Mouse (Mus musculus) limb, embryonic 14.5 days (tissue): ENCODE data around the gene Msi2. TPM values are rescaled to one million over a fixed set of nuclear protein-coding genes. Genes with fewer than 3 reads are reported as not detected.

ENCODE experiments used
- ATAC-seq: fragments of 200-750 bp; cut with Nextera tagmentation; 2 replicates; pipeline ENCODE4 v1.8.0; 2017; ENCODE audit warnings: low read depth, moderate number of reproducible peaks, moderate TSS enrichment; ENCODE audit not compliant: low FRiP score
- DNase-seq: peaks from one replicate; pipeline ENCODE4 v3.0.0-alpha.2; 2015; ENCODE audit warnings: low spot score
- H3K27ac ChIP-seq: fragments of 300-500 bp; sonication (generic); replicated peaks from 2 replicates; pipeline ENCODE4 v1.5.1; 2014; ENCODE audit warnings: low read depth, mild to moderate bottlenecking, low read length, moderate library complexity, mixed read lengths
- H3K27me3 ChIP-seq: fragments of 300-500 bp; sonication (generic); 2 replicates; pipeline ENCODE4 v1.6.1; 2014; ENCODE audit warnings: low read length, mixed read lengths; ENCODE audit not compliant: control insufficient read depth, insufficient read depth
- H3K36me3 ChIP-seq: fragments of 300-500 bp; sonication (generic); 2 replicates; pipeline ENCODE4 v1.6.1; 2014; ENCODE audit warnings: mild to moderate bottlenecking, low read length, moderate library complexity, mixed read lengths; ENCODE audit not compliant: control insufficient read depth, insufficient read depth
- H3K4me1 ChIP-seq: fragments of 300-500 bp; sonication (generic); 2 replicates; pipeline ENCODE4 v1.6.1; 2014; ENCODE audit warnings: antibody characterized with exemption, low read length, mixed read lengths; ENCODE audit not compliant: control insufficient read depth, insufficient read depth
- H3K4me2 ChIP-seq: fragments of 300-500 bp; sonication (generic); replicated peaks from 2 replicates; pipeline ENCODE4 v1.6.1; 2014; ENCODE audit warnings: low read depth, mild to moderate bottlenecking, low read length, moderate library complexity; ENCODE audit not compliant: severe bottlenecking
- H3K4me3 ChIP-seq: fragments of 300-500 bp; sonication (generic); replicated peaks from 2 replicates; pipeline ENCODE4 v1.5.1; 2014; ENCODE audit warnings: low read length
- H3K9ac ChIP-seq: fragments of 300-500 bp; sonication (generic); 2 replicates; pipeline ENCODE4 v1.6.1; 2014; ENCODE audit warnings: mild to moderate bottlenecking, low read depth, low read length, moderate library complexity; ENCODE audit not compliant: severe bottlenecking
- H3K9me3 ChIP-seq: fragments of 300-500 bp; sonication (generic); 2 replicates; pipeline ENCODE4 v1.6.1; 2016; ENCODE audit warnings: low read length; ENCODE audit not compliant: control insufficient read depth
- POLR2A ChIP-seq: fragments of 200-500 bp; IDR thresholded peaks from 2 replicates; pipeline ENCODE4 v1.8.0; 2012; ENCODE audit warnings: inconsistent platforms, mild to moderate bottlenecking, moderate library complexity, borderline replicate concordance; ENCODE audit not compliant: insufficient read depth, insufficient read length; ENCODE audit errors: extremely low read depth
- WGBS: fragments of 180-500 bp; shearing (Covaris S2); extraction: QIAGEN DNeasy Blood & Tissue Kit; methylation state at CpG from one replicate; pipeline ENCODE4 v1.1.7; 2014; 5-methylcytosine and 5-hydroxymethylcytosine counted together
- polyA plus RNA-seq, 2 experiments: library from polyadenylated mRNA; depleted of rRNA in 1 of 2; stranded (reverse) in 1 of 2; unstranded in 1 of 2; fragments of >200 nt; fragmentation: Nextera tagmentation in 1 of 2; extraction: Ambion mirVana in 1 of 2; gene quantifications; 2 replicates each; pipeline versions ENCODE4 v1.2.1 to v1.2.3; 2012 to 2014

The Msi2 gene
- polyA plus RNA-seq, 2 experiments, result 13.9 to 36.5 TPM

GRCm38 (mm10) chr11:88485987-88486386 is 232.3 kb downstream of the Msi2 start:
- no peaks in the 10 kb centered on the region for H3K9me3 ChIP-seq
- ATAC-seq (peak; percentile 24; the same call in 1 of the 2 replicates), DNase-seq (peak; percentile 40)
- 56% methylated on average over 1 of the region's 1 CpGs for WGBS
- peaks cover 35% of the 10 kb centered on the region for H3K4me1 ChIP-seq
- H3K4me2 ChIP-seq, result no peak overlapping the region
- H3K4me3 ChIP-seq, result no peak overlapping the region
- no peaks in the 10 kb centered on the region for H3K36me3 ChIP-seq
- no peak for TF ChIP-seq POLR2A
- no peak overlapping the region for H3K9ac ChIP-seq
- H3K27me3 ChIP-seq, result no peaks in the 10 kb centered on the region
- H3K27ac ChIP-seq, result no peak overlapping the region

- Histone ChIP-seq H3K27ac (no peak overlapping the region), H3K9me3 (no peaks in the 10 kb centered on the region), H3K36me3 (no peaks in the 10 kb centered on the region), H3K4me3 (no peak overlapping the region), H3K4me1 (peaks cover 32% of the 10 kb centered on the region), H3K9ac (no peak overlapping the region), H3K27me3 (no peaks in the 10 kb centered on the region), H3K4me2 (no peak overlapping the region)
- DNase-seq (no peak), ATAC-seq (no peak)
- TF ChIP-seq POLR2A, result no peak
- WGBS, result 37% methylated on average over 4 of the region's 4 CpGs
Measured at GRCm38 (mm10) chr11:88485088-88485487, 233.2 kb downstream of the Msi2 start.

- WGBS, result 86% methylated on average over 3 of the region's 3 CpGs
- no peaks in the 10 kb centered on the region for H3K9me3 ChIP-seq
- no peak for DNase-seq
Measured at GRCm38 (mm10) chr11:88484047-88484446, 234.3 kb downstream of the Msi2 start.

GRCm38 (mm10) chr11:88482636-88483035 is 235.7 kb downstream of the Msi2 start:
- H3K9ac ChIP-seq, result no peak overlapping the region
- DNase-seq (no peak), ATAC-seq (no peak)
- H3K4me2 ChIP-seq, result no peak overlapping the region
- no peaks in the 10 kb centered on the region for H3K9me3 ChIP-seq
- no peak for TF ChIP-seq POLR2A
- H3K36me3 ChIP-seq, result no peaks in the 10 kb centered on the region; the same call in 1 of the 2 replicates
- peaks cover 31% of the 10 kb centered on the region for H3K4me1 ChIP-seq
- no peak overlapping the region for H3K4me3 ChIP-seq
- H3K27me3 ChIP-seq, result no peaks in the 10 kb centered on the region
- no peak overlapping the region for H3K27ac ChIP-seq
- 72% methylated on average over 11 of the region's 11 CpGs for WGBS

More at GRCm38 (mm10) chr11:88484047-88484446, 234.3 kb downstream of the Msi2 start:
- Histone ChIP-seq H3K4me3 (no peak overlapping the region), H3K9ac (no peak overlapping the region), H3K4me1 (peaks cover 31% of the 10 kb centered on the region), H3K36me3 (no peaks in the 10 kb centered on the region; the same call in 1 of the 2 replicates), H3K4me2 (no peak overlapping the region), H3K27ac (no peak overlapping the region), H3K27me3 (no peaks in the 10 kb centered on the region)
- no peak for ATAC-seq
- TF ChIP-seq POLR2A, result no peak

GRCm38 (mm10) chr11:88482236-88482635 is 236.1 kb downstream of the Msi2 start:
- 80% methylated on average over 6 of the region's 6 CpGs for WGBS
- peaks cover 31% of the 10 kb centered on the region for H3K4me1 ChIP-seq

More at GRCm38 (mm10) chr11:88482236-88482635, 236.1 kb downstream of the Msi2 start:
- Histone ChIP-seq H3K27me3 (no peaks in the 10 kb centered on the region), H3K9me3 (no peaks in the 10 kb centered on the region), H3K9ac (no peak overlapping the region), H3K4me3 (no peak overlapping the region), H3K4me2 (no peak overlapping the region), H3K36me3 (no peaks in the 10 kb centered on the region; the same call in 1 of the 2 replicates), H3K27ac (no peak overlapping the region)
- TF ChIP-seq POLR2A, result no peak
- ATAC-seq (no peak), DNase-seq (no peak)
